Mouse (Mus musculus) CH12.LX (cell line): ENCODE results near the gene Scaf1.

Experiments
- CHD2 ChIP-seq: IDR thresholded peaks from 2 replicates; pipeline ENCODE4 v1.6.1; 2011; ENCODE audit warnings: low read length, improper control_type of control experiment
- CTCF ChIP-seq, 2 experiments: IDR thresholded peaks in 1 of 2; conservative IDR thresholded peaks in 1 of 2; 2 replicates each; pipeline ENCODE4 v1.5.1; 2011 to 2012; ENCODE audit warnings: low read depth in 2 of 2, low read length in 2 of 2, improper control_type of control experiment in 1 of 2, inconsistent platforms in 1 of 2, mild to moderate bottlenecking in 1 of 2, moderate library complexity in 1 of 2
- POLR2A ChIP-seq: IDR thresholded peaks from 2 replicates; pipeline ENCODE4 v1.6.1; 2011; ENCODE audit warnings: low read depth, mild to moderate bottlenecking, improper control_type of control experiment, low read length
- RCOR1 ChIP-seq: conservative IDR thresholded peaks from 2 replicates; pipeline ENCODE4 v1.6.1; 2012; ENCODE audit warnings: low read depth, mild to moderate bottlenecking, inconsistent platforms, low read length, improper control_type of control experiment
- SMC3 ChIP-seq: IDR thresholded peaks from 2 replicates; pipeline ENCODE4 v1.6.1; 2011; ENCODE audit warnings: low read depth, low read length, improper control_type of control experiment
- USF1 ChIP-seq: IDR thresholded peaks from 2 replicates; pipeline ENCODE4 v1.6.1; 2014; ENCODE audit warnings: low read depth, mild to moderate bottlenecking, inconsistent platforms, low read length, improper control_type of control experiment
- ZKSCAN1 ChIP-seq: IDR thresholded peaks from 2 replicates; pipeline ENCODE4 v1.6.1; 2012; ENCODE audit warnings: low read depth, inconsistent platforms, low read length, improper control_type of control experiment, borderline replicate concordance

DNA sequence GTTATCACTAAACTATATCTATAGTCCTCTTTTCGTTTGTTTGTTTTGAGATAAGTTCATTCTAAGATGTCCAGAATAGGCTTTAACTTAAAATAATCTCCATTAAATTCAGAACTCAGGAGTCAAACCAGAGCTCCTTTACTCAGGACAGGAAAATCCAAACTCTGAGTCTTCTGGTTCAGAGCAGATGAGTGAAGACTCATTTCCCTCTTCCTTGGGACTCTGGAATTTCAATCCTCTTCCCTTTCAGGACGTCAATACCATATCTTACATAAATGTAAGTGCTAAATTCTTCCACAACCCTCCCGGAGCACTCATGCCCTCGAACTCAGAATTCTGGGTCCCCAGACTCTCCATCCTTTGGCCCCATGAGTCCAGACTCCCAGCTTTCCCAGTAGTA, 598 bp upstream of the Scaf1 start:
- TF ChIP-seq CTCF (conservative IDR thresholded peaks at IDR 0.05 in 1 of 2, IDR thresholded peaks at IDR 0.05 in 1 of 2; ENCODE audit: low read depth in 2 of 2, low read length in 2 of 2) (no peak), USF1 (no peak), ZKSCAN1 (no peak), SMC3 (no peak), POLR2A (no peak), CHD2 (no peak), RCOR1 (no peak)
